Mouse (Mus musculus) splenic B cell, adult 2 months (primary cell): Measurements from ENCODE around the gene Memo1.
"Not testable (repeated sequence)": the region's sequence is repeated elsewhere in the genome, so short reads cannot be mapped to it uniquely, and the experiment has no call there.

Source experiments
- DNase-seq: peaks from one replicate; pipeline ENCODE4 v3.0.0-alpha.2; 2011; ENCODE audit warnings: low read depth, low spot score
- H3K27me3 ChIP-seq: 2 replicates; pipeline ENCODE4 v1.6.1; 2012; ENCODE audit warnings: mild to moderate bottlenecking, low read length, moderate library complexity, mixed read lengths; ENCODE audit not compliant: control insufficient read depth, poor library complexity, insufficient read depth, severe bottlenecking
- H3K36me3 ChIP-seq: 2 replicates; pipeline ENCODE4 v1.6.1; 2012; ENCODE audit warnings: mild to moderate bottlenecking, low read length, moderate library complexity, mixed read lengths; ENCODE audit not compliant: control insufficient read depth, poor library complexity, insufficient read depth, severe bottlenecking

Gene Memo1

GRCm38 (mm10) chr17:74228131-74228759 lies 67.1 kb downstream of the Memo1 start:
- Histone ChIP-seq H3K36me3 (no peaks in the 10 kb centered on the region), H3K27me3 (no peaks in the 10 kb centered on the region)
- DNase-seq: peak; percentile 5

GRCm38 (mm10) chr17:74217304-74217703 lies 78.0 kb downstream of the Memo1 start:
- no peaks in the 10 kb centered on the region for H3K27me3 ChIP-seq
- no peaks in the 10 kb centered on the region for H3K36me3 ChIP-seq
- no peak for DNase-seq

- DNase-seq, H3K36me3 ChIP-seq, H3K27me3 ChIP-seq: not testable (repeated sequence)
Observed at GRCm38 (mm10) chr17:74212831-74213524, 82.3 kb downstream of the Memo1 start.

GRCm38 (mm10) chr17:74209143-74209908 lies 86.0 kb downstream of the Memo1 start:
- no peak for DNase-seq
- Histone ChIP-seq H3K27me3 (no peaks in the 10 kb centered on the region), H3K36me3 (0 out of 2 replicates have a peak, but pooled peaks cover 1% of the 10 kb centered on the region)

GRCm38 (mm10) chr17:74195943-74196342 lies 99.4 kb downstream of the Memo1 start:
- DNase-seq: peak; percentile 51
- Histone ChIP-seq H3K36me3 (no peaks in the 10 kb centered on the region), H3K27me3 (no peaks in the 10 kb centered on the region)

- Histone ChIP-seq H3K36me3 (no peaks in the 10 kb centered on the region), H3K27me3 (no peaks in the 10 kb centered on the region)
- DNase-seq: peak; percentile 16
Observed at GRCm38 (mm10) chr17:74194755-74195154, 100.6 kb downstream of the Memo1 start.

- no peaks in the 10 kb centered on the region for H3K27me3 ChIP-seq
- no peak for DNase-seq
Observed at GRCm38 (mm10) chr17:74193463-74193862, 101.9 kb downstream of the Memo1 start.

GRCm38 (mm10) chr17:74191446-74191845 lies 103.9 kb downstream of the Memo1 start:
- H3K36me3 ChIP-seq: no peaks in the 10 kb centered on the region
- no peak for DNase-seq
- no peaks in the 10 kb centered on the region for H3K27me3 ChIP-seq

More at GRCm38 (mm10) chr17:74193463-74193862, 101.9 kb downstream of the Memo1 start:
- no peaks in the 10 kb centered on the region for H3K36me3 ChIP-seq

GRCm38 (mm10) chr17:74186197-74186596 lies 109.1 kb downstream of the Memo1 start:
- DNase-seq: peak; percentile 54
- H3K27me3 ChIP-seq: no peaks in the 10 kb centered on the region
- H3K36me3 ChIP-seq: 0 out of 2 replicates have a peak, but pooled peaks cover 1% of the 10 kb centered on the region

GRCm38 (mm10) chr17:74184739-74185138 lies 110.6 kb downstream of the Memo1 start:
- Histone ChIP-seq H3K27me3 (no peaks in the 10 kb centered on the region), H3K36me3 (0 out of 2 replicates have a peak, but pooled peaks cover 1% of the 10 kb centered on the region)
- no peak for DNase-seq

GRCm38 (mm10) chr17:74180889-74181288 lies 114.4 kb downstream of the Memo1 start:
- no peak for DNase-seq
- H3K27me3 ChIP-seq: no peaks in the 10 kb centered on the region
- H3K36me3 ChIP-seq: 0 out of 2 replicates have a peak, but pooled peaks cover 1% of the 10 kb centered on the region

- H3K27me3 ChIP-seq, DNase-seq, H3K36me3 ChIP-seq: not testable (repeated sequence)
Observed at GRCm38 (mm10) chr17:74179640-74180039, 115.7 kb downstream of the Memo1 start.

- DNase-seq: no peak
- H3K27me3 ChIP-seq: no peaks in the 10 kb centered on the region
Observed at GRCm38 (mm10) chr17:74173726-74174125, 121.6 kb downstream of the Memo1 start.

GRCm38 (mm10) chr17:74172834-74173233 lies 122.5 kb downstream of the Memo1 start:
- no peak for DNase-seq
- H3K36me3 ChIP-seq: no peaks in the 10 kb centered on the region
- H3K27me3 ChIP-seq: no peaks in the 10 kb centered on the region

More at GRCm38 (mm10) chr17:74173726-74174125, 121.6 kb downstream of the Memo1 start:
- H3K36me3 ChIP-seq: no peaks in the 10 kb centered on the region

GRCm38 (mm10) chr17:74159443-74159894 lies 135.9 kb downstream of the Memo1 start:
- DNase-seq: peak; percentile 61
- Histone ChIP-seq H3K27me3 (no peaks in the 10 kb centered on the region), H3K36me3 (no peaks in the 10 kb centered on the region)
